Mouse (Mus musculus) liver, postnatal 0 days (tissue): Measurements from ENCODE around the gene Thsd7a.
A peak's percentile ranks its signal among the peaks of the same experiment; 100 is the strongest.

Experiments used
- CTCF ChIP-seq: sonication (generic); IDR thresholded peaks from 2 replicates; pipeline ENCODE4 v1.5.1; 2016; ENCODE audit warnings: antibody characterized with exemption, low read depth
- EP300 ChIP-seq: IDR thresholded peaks from 2 replicates; pipeline ENCODE4 v1.6.1; 2016; ENCODE audit warnings: antibody characterized with exemption, low read depth, mild to moderate bottlenecking

DNA sequence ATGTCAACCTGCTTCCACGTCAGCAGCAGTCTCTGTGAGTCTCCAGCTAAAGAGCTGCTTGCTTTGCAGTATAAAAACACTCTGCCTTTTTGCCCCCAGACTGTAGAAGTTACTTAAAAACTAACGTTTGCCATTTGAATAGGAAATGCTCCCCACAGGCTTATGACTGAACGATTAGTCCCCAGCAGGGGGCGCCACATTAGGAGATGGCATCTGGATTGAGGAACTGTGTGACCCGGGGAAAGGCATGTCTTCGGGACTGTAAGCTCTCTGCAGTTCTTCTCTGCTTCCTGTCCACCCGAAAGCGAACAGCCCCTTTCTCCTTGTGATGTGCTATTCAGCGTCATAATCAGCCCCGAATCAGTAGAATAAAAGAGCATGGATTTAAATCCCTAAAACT lies 330.1 kb downstream of the Thsd7a start:
- TF ChIP-seq EP300 (no peak), CTCF (peak; percentile 24; the same call in 1 of the 2 replicates)
